Mouse (Mus musculus) liver, adult 2 months (tissue): ENCODE results near the gene Hmgcr.

Source experiments
- CTCF ChIP-seq: fragments of 200-500 bp; IDR thresholded peaks from 2 replicates; pipeline ENCODE4 v1.5.1; 2011; ENCODE audit warnings: low read depth, low read length, control low read depth
- POLR2A ChIP-seq: fragments of 200-500 bp; IDR thresholded peaks from 2 replicates; pipeline ENCODE4 v1.6.1; 2011; ENCODE audit warnings: low read length, control low read depth; ENCODE audit not compliant: insufficient read depth; ENCODE audit errors: extremely low read depth

DNA sequence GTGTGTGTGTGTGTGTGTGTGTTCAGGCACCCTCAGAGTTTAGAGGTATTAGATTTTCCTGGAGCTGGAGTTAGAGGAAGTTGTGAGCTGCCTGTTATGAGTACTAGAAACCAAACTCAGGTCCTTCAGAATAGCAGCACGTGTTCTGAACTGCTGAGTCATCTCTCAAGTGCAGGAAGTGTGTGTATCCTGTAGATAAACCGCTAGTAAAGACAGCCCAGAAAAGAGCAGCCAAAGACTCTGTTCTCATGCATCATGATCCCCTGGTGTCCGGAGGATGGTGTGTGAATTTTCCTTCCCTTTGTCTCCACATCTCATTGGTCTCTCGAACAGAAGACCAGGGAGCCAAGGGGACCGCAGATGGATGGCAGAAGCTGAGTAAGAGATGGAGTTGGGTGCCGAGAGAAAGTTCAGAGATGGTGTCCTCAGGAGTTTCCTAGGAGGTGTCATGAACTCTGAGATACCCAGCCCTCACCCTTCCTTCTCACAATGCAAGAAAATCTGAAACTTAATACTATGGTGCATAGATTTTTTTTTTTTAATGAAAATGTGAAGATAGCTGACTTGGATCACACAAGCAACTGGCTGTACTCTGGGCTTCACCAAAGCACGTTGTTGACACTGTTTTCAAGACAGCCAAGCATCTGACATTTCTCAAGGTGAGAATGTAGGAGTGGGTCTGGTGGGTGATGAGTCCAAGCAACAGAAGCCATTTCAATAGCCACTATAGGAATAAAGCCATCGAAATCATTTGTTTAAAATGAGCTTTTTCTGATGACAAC lies 27.3 kb upstream of the Hmgcr start:
- TF ChIP-seq CTCF, result no peak
- no peak for TF ChIP-seq POLR2A
